ENCODE assay signal across 16 mouse cellular contexts in genomic region chr3:70957470-70957869, GRCm38 (mm10).
DNase-seq lines count a peak whose midpoint lies in the region; ATAC-seq and TF ChIP-seq lines count a peak whose summit lies in the region.
"Had no signal": no experiment of that assay in that cellular context is flagged by ENCODE, and none has a peak within 500 bp of the region (broad histone marks: within the 10 kb centered on the region; RNA-seq: fewer than 3 reads in every experiment).

No protein-coding gene starts in this region.

- H3K4me3 ChIP-seq in limb, embryonic 13.5 days, result no peak overlapping the region
- H3K4me3 ChIP-seq in limb, embryonic 10.5 days, result no peak overlapping the region
- H3K4me3 ChIP-seq in embryonic facial prominence, embryonic 12.5 days, result no peak overlapping the region
- H3K4me3 ChIP-seq in forebrain, postnatal 0 days (ENCODE audit: low read depth, low read length), result no peak overlapping the region
- H3K4me3 ChIP-seq in midbrain, postnatal 0 days (ENCODE audit: low read depth, low read length), result no peak overlapping the region

- no peak for DNase-seq in limb, embryonic 10.5 days (ENCODE audit: low spot score)
- DNase-seq in forebrain, postnatal 0 days, result peak; percentile 4
- peak; percentile 5 for DNase-seq in midbrain, postnatal 0 days (ENCODE audit: low spot score)
- no peak for DNase-seq in kidney, adult 11 months
- DNase-seq: adrenal gland, adult 8-10 months; cerebellum, adult 18-20 months; gastrocnemius, postnatal 25 days; heart, postnatal 14 days; lung, adult 18-20 months; right cerebral cortex, postnatal 4 days; thymus, postnatal 14 days had no signal

- H3K9ac ChIP-seq in limb, embryonic 13.5 days, result no peak overlapping the region
- no peak overlapping the region for H3K9ac ChIP-seq in embryonic facial prominence, embryonic 12.5 days
- no peak overlapping the region for H3K9ac ChIP-seq in forebrain, postnatal 0 days
- no peak overlapping the region for H3K9ac ChIP-seq in midbrain, postnatal 0 days (replicated peaks; ENCODE audit: low read length, poor library complexity, severe bottlenecking)

- H3K4me2 ChIP-seq in limb, embryonic 13.5 days (replicated peaks), result no peak overlapping the region
- no peak overlapping the region for H3K4me2 ChIP-seq in embryonic facial prominence, embryonic 12.5 days (replicated peaks)
- H3K4me2 ChIP-seq in forebrain, postnatal 0 days (ENCODE audit: low read depth), result no peak overlapping the region
- no peak overlapping the region for H3K4me2 ChIP-seq in midbrain, postnatal 0 days (ENCODE audit: low read depth, low read length, poor library complexity, severe bottlenecking)
- H3K4me2 ChIP-seq: heart, embryonic 11.5 days had no signal

- no peaks in the 10 kb centered on the region for H3K27me3 ChIP-seq in limb, embryonic 13.5 days
- no peaks in the 10 kb centered on the region for H3K27me3 ChIP-seq in limb, embryonic 10.5 days (ENCODE audit: low read depth, poor library complexity, severe bottlenecking)
- no peaks in the 10 kb centered on the region for H3K27me3 ChIP-seq in embryonic facial prominence, embryonic 12.5 days
- H3K27me3 ChIP-seq in forebrain, postnatal 0 days (ENCODE audit: insufficient read depth, low read length), result no peaks in the 10 kb centered on the region
- H3K27me3 ChIP-seq in midbrain, postnatal 0 days (ENCODE audit: insufficient read depth, low read length), result no peaks in the 10 kb centered on the region

- ATAC-seq in limb, embryonic 13.5 days (ENCODE audit: low FRiP score, low read depth), result peak; percentile 57; the same call in 1 of the 2 replicates
- 0 out of 2 replicates have a peak, but pooled peaks have one; percentile 41 for ATAC-seq in embryonic facial prominence, embryonic 12.5 days (ENCODE audit: insufficient number of reproducible peaks, insufficient read depth, low FRiP score, low TSS enrichment)
- peak; percentile 60 for ATAC-seq in forebrain, postnatal 0 days
- ATAC-seq in midbrain, postnatal 0 days (ENCODE audit: low FRiP score), result no peak
- no peak for ATAC-seq in activated CD4-positive, CD25-positive, alpha-beta regulatory T cell, adult 4 months

- TF ChIP-seq CTCF in forebrain, postnatal 0 days (IDR thresholded peaks at IDR 0.05; ENCODE audit: low read depth), result no peak
- TF ChIP-seq CTCF in midbrain, postnatal 0 days (IDR thresholded peaks at IDR 0.05), result no peak

- H3K27ac ChIP-seq in limb, embryonic 13.5 days, result no peak overlapping the region
- no peak overlapping the region for H3K27ac ChIP-seq in limb, embryonic 10.5 days
- no peak overlapping the region for H3K27ac ChIP-seq in embryonic facial prominence, embryonic 12.5 days
- no peak overlapping the region for H3K27ac ChIP-seq in forebrain, postnatal 0 days (ENCODE audit: low read depth, low read length)
- no peak overlapping the region for H3K27ac ChIP-seq in midbrain, postnatal 0 days (ENCODE audit: low read depth, low read length)

- H3K4me1 ChIP-seq in limb, embryonic 13.5 days, result no peaks in the 10 kb centered on the region
- no peaks in the 10 kb centered on the region for H3K4me1 ChIP-seq in limb, embryonic 10.5 days
- no peaks in the 10 kb centered on the region for H3K4me1 ChIP-seq in embryonic facial prominence, embryonic 12.5 days
- H3K4me1 ChIP-seq in forebrain, postnatal 0 days (ENCODE audit: insufficient read depth), result no peaks in the 10 kb centered on the region
- H3K4me1 ChIP-seq in midbrain, postnatal 0 days (ENCODE audit: insufficient read depth, low read length), result no peaks in the 10 kb centered on the region

- no peaks in the 10 kb centered on the region for H3K36me3 ChIP-seq in limb, embryonic 13.5 days
- no peaks in the 10 kb centered on the region for H3K36me3 ChIP-seq in limb, embryonic 10.5 days
- H3K36me3 ChIP-seq in embryonic facial prominence, embryonic 12.5 days, result no peaks in the 10 kb centered on the region
- H3K36me3 ChIP-seq in forebrain, postnatal 0 days (ENCODE audit: insufficient read depth), result no peaks in the 10 kb centered on the region
- no peaks in the 10 kb centered on the region for H3K36me3 ChIP-seq in midbrain, postnatal 0 days (ENCODE audit: insufficient read depth, low read length)
- H3K36me3 ChIP-seq: G1E had no signal

- H3K9me3 ChIP-seq in limb, embryonic 13.5 days, result no peaks in the 10 kb centered on the region
- H3K9me3 ChIP-seq in limb, embryonic 10.5 days (replicated peaks), result no peaks in the 10 kb centered on the region
- no peaks in the 10 kb centered on the region for H3K9me3 ChIP-seq in embryonic facial prominence, embryonic 12.5 days
- H3K9me3 ChIP-seq in forebrain, postnatal 0 days (ENCODE audit: low read length), result no peaks in the 10 kb centered on the region
- no peaks in the 10 kb centered on the region for H3K9me3 ChIP-seq in midbrain, postnatal 0 days (ENCODE audit: low read length)
- H3K9me3 ChIP-seq: G1E had no signal

Comparison
In these comparisons a context has a peak if more than half of its experiments do, and no peak if none do; other contexts are left out.
1. ATAC-seq: peak in limb, embryonic 13.5 days (single experiment), embryonic facial prominence, embryonic 12.5 days (single experiment) and forebrain, postnatal 0 days (single experiment); none in midbrain, postnatal 0 days (single experiment) and activated CD4-positive, CD25-positive, alpha-beta regulatory T cell, adult 4 months (single experiment).
2. DNase-seq: peak in forebrain, postnatal 0 days (single experiment) and midbrain, postnatal 0 days (single experiment); none in limb, embryonic 10.5 days (single experiment) and kidney, adult 11 months (single experiment).